Mouse (Mus musculus): Measurements from ENCODE around the gene Catsperg1. TPM values are rescaled to one million over a fixed set of nuclear protein-coding genes. Genes with fewer than 3 reads are reported as not detected.

The Catsperg1 gene
- polyA plus RNA-seq, 1 experiment from 2014 or later, result 0.53 TPM

DNA sequence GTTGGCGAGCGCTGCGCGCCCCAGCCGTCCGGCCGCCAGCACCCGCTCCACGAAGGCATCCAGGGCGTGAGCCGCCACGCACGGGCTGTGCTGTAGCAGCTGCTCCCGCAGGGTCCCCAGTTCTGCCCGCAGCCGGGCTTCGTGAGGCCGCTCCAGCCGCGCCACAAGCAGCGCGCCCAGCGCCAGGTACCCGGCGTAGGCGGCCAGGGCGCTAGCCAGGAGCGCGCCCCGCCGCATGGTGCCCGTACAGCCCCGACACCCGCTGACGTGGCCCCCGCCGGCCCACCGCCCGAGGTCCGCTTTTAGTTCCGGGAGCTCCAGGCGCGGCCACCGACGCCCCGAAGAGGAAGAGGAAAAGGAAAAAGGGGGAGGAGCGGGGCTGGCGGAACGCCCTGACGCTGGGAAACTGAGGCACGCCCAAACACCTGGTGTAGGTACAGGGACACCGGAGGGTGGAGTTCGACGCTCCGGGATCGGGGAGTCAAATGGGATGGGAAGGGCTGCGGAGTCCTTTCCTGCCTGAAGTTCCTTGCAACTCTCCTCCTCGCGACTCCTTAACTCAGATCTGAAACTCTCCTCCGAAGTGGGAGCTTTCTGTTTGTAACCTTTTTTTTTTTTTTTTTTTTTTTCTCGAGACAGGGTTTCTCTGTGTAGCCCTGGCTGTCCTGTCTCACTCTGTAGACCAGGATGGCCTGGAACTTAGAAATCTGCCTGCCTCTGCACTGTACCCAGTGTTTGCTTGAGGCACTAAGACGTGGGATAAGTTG, 18.6 kb upstream of the Catsperg1 start, which contains the start of gene Kcnk6:
Gene Kcnk6, minus strand, starts transcription at position 269 of the 767 bp plus-strand sequence.
- peak within 1 kb of the TSS; percentile 95 for H3K4me2 ChIP-seq (ENCODE audit: low read length)
- H3K27ac ChIP-seq, result peak within 1 kb of the TSS; percentile 19; the same call in 1 of the 2 replicates
- H3K9me3 ChIP-seq (replicated peaks; ENCODE audit: low read length), result no peaks in the 10 kb centered on the region
- DNase-seq (ENCODE audit: low spot score) (no peak), ATAC-seq (replicated peaks; ENCODE audit: low FRiP score, low read depth) (peak; percentile 31; the same call in 1 of the 2 replicates)
- WGBS, result 2% methylated on average over 55 of the region's 62 CpGs
- peak within 1 kb of the TSS; percentile 68 for H3K9ac ChIP-seq (ENCODE audit: low read depth, low read length)
- no peak for TF ChIP-seq CTCF (IDR thresholded peaks at IDR 0.05; ENCODE audit: low read depth)
- no peaks in the 10 kb centered on the region for H3K36me3 ChIP-seq (ENCODE audit: insufficient read depth, low read length)
- peak within 1 kb of the TSS; percentile 53 for H3K4me3 ChIP-seq (replicated peaks; ENCODE audit: low read depth, low read length)
- peaks cover 4% of the 10 kb centered on the region; the same call in 1 of the 2 replicates for H3K4me1 ChIP-seq (replicated peaks; ENCODE audit: insufficient read depth, low read length)
- H3K27me3 ChIP-seq (ENCODE audit: insufficient read depth, low read length), result 0 out of 2 replicates have a peak, but pooled peaks cover 3% of the 10 kb centered on the region

DNA sequence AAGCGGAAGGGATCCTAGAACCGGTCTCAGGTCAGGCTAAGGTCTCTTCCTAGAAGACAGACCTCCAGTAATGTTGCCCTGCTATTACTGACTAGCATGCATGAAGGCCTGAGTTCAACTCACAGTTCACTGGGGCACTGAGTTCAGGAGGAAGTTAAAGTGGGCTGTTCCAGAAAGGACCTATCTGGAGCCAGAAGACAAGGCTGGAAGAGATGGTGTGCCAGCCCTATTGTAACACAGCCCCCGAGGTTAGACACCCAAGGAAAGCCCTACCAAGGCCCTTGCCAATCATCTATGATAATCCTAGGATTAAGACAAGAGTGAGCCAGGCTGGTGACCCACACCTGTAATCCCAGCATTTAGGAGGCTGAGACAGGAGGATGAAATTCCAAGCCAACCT, 17.7 kb upstream of the Catsperg1 start:
- no peak for DNase-seq (ENCODE audit: low spot score)
- Histone ChIP-seq H3K27ac (no peak overlapping the region), H3K4me1 (replicated peaks; ENCODE audit: insufficient read depth, low read length) (peaks cover 4% of the 10 kb centered on the region; the same call in 1 of the 2 replicates), H3K9ac (ENCODE audit: low read depth, low read length) (no peak overlapping the region), H3K36me3 (ENCODE audit: insufficient read depth, low read length) (no peaks in the 10 kb centered on the region), H3K4me3 (replicated peaks; ENCODE audit: low read depth, low read length) (peak overlapping the region; percentile 53; the same call in 1 of the 2 replicates), H3K9me3 (replicated peaks; ENCODE audit: low read length) (no peaks in the 10 kb centered on the region), H3K27me3 (ENCODE audit: insufficient read depth, low read length) (0 out of 2 replicates have a peak, but pooled peaks cover 3% of the 10 kb centered on the region), H3K4me2 (ENCODE audit: low read length) (peak overlapping the region; percentile 95)
- WGBS, result 74% methylated on average over 3 of the region's 3 CpGs
- TF ChIP-seq CTCF (IDR thresholded peaks at IDR 0.05; ENCODE audit: low read depth), result no peak
- ATAC-seq (replicated peaks; ENCODE audit: low FRiP score, low read depth), result no peak

DNA sequence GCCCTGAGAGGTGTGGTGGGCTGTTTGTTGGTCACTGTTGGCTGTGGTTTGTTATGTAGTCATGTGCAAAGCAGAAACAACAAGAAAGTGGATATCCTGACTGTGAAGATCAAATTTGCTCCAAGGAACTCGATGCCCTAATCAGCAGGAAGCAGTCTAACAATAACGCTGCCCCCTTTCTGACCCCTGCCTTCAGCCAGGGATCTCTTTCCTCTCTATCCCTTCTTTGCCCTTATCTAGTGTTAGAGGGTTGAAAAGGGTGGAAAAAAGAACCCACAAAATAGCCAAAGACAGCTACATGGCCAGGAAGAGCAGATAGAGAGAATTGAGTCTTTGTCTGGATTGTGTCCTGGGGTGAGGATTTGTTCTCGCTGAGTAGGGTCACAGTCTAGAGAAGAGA, 16.7 kb upstream of the Catsperg1 start:
- Histone ChIP-seq H3K4me1 (replicated peaks; ENCODE audit: insufficient read depth, low read length) (peaks cover 4% of the 10 kb centered on the region; the same call in 1 of the 2 replicates), H3K27ac (no peak overlapping the region), H3K9ac (ENCODE audit: low read depth, low read length) (no peak overlapping the region), H3K36me3 (ENCODE audit: insufficient read depth, low read length) (no peaks in the 10 kb centered on the region), H3K27me3 (ENCODE audit: insufficient read depth, low read length) (0 out of 2 replicates have a peak, but pooled peaks cover 3% of the 10 kb centered on the region), H3K4me3 (replicated peaks; ENCODE audit: low read depth, low read length) (no peak overlapping the region), H3K9me3 (replicated peaks; ENCODE audit: low read length) (no peaks in the 10 kb centered on the region), H3K4me2 (ENCODE audit: low read length) (no peak overlapping the region)
- WGBS, result 34% methylated on average over 3 of the region's 3 CpGs
- ATAC-seq (replicated peaks; ENCODE audit: low FRiP score, low read depth) (no peak), DNase-seq (ENCODE audit: low spot score) (no peak)
- TF ChIP-seq CTCF (IDR thresholded peaks at IDR 0.05; ENCODE audit: low read depth), result no peak

DNA sequence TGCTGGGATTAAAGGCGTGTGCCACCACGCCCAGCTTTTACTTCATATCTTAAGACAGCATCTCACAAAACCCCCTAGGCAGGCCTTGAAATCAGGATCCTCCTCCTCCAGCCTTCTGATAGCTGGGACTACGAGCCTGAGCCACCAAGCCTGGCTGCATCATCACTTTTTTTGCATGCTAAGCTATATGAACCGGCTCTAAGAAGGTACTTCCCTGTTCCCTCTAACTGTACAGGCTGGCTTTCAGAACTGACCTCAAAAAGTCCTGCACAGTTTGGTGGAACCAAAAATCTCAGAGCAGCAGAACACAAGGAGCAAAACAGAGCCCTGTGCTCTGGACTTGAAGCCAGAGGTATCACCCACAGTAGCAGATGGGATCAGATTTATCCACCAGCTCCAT, 14.4 kb upstream of the Catsperg1 start:
- Histone ChIP-seq H3K4me1 (replicated peaks; ENCODE audit: insufficient read depth, low read length) (peaks cover 4% of the 10 kb centered on the region; the same call in 1 of the 2 replicates), H3K27ac (no peak overlapping the region), H3K36me3 (ENCODE audit: insufficient read depth, low read length) (no peaks in the 10 kb centered on the region), H3K27me3 (ENCODE audit: insufficient read depth, low read length) (0 out of 2 replicates have a peak, but pooled peaks cover 3% of the 10 kb centered on the region), H3K4me2 (ENCODE audit: low read length) (no peak overlapping the region), H3K4me3 (replicated peaks; ENCODE audit: low read depth, low read length) (no peak overlapping the region), H3K9me3 (replicated peaks; ENCODE audit: low read length) (no peaks in the 10 kb centered on the region), H3K9ac (ENCODE audit: low read depth, low read length) (no peak overlapping the region)
- WGBS, result 85% methylated on average over 4 of the region's 4 CpGs
- DNase-seq (ENCODE audit: low spot score), result no peak
- TF ChIP-seq CTCF (IDR thresholded peaks at IDR 0.05; ENCODE audit: low read depth), result no peak
- ATAC-seq (replicated peaks; ENCODE audit: low FRiP score, low read depth), result no peak

DNA sequence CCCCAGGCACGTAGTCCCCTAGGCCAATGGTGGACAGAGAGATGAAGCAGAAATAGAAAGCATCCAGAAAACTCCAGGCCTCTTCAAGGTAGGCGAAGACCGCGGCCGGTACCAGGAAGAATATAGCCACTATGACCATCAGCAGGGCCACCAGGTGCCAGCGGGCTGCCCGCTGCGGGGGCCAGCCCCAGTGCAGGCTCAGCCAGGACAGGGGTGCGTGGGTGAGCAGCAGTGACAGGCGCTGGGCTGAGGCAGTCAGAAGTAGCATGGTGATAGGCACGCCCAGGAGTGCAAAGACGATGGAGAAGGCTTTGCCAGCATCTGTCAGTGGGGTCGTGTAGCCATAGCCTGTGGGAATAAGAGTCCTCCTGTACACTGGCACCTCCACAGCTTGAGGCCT, 11.7 kb upstream of the Catsperg1 start:
- DNase-seq (ENCODE audit: low spot score) (no peak), ATAC-seq (replicated peaks; ENCODE audit: low FRiP score, low read depth) (no peak)
- H3K36me3 ChIP-seq (ENCODE audit: insufficient read depth, low read length), result no peaks in the 10 kb centered on the region
- H3K27ac ChIP-seq, result no peak overlapping the region
- H3K4me2 ChIP-seq (ENCODE audit: low read length), result no peak overlapping the region
- no peaks in the 10 kb centered on the region for H3K27me3 ChIP-seq (ENCODE audit: insufficient read depth, low read length)
- 73% methylated on average over 13 of the region's 13 CpGs for WGBS
- no peak for TF ChIP-seq CTCF (IDR thresholded peaks at IDR 0.05; ENCODE audit: low read depth)
- no peaks in the 10 kb centered on the region for H3K4me1 ChIP-seq (replicated peaks; ENCODE audit: insufficient read depth, low read length)
- H3K9ac ChIP-seq (ENCODE audit: low read depth, low read length), result no peak overlapping the region
- H3K4me3 ChIP-seq (replicated peaks; ENCODE audit: low read depth, low read length), result no peak overlapping the region
- 0 out of 2 replicates have a peak, but pooled peaks cover under 1% of the 10 kb centered on the region for H3K9me3 ChIP-seq (replicated peaks; ENCODE audit: low read length)

DNA sequence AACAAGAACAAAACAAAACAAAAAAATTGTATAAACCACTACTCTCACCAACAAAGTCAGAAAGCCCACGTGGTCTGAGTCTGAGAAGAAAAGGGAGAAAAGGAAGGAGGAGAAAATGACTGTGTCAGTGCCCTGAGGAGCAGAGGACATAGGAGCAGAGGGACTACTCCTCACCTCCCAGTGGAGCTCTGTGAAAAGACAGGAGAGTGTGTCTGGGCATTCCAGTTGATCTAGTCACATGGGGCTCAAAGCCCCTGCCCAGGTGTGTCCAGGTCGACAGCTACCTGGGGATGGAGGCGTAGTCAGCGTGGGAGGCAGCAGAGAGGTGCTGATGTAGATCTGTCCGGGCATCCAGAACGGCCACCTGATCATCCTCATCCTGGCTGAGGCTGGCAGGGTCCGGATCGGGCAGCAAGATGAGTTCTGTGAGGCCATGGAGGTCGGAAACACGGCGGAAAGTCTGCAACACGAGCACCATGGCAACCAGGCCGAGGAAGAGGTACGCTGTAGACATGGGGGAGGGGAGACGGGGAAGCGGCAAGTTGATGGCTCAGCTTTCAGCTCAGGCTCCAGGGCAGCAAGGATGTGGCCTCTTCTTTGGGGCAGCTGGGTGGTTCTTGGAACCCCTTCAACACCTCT, 11.0 kb upstream of the Catsperg1 start:
- DNase-seq (ENCODE audit: low spot score), result no peak
- H3K4me2 ChIP-seq (ENCODE audit: low read length), result peak overlapping the region; percentile 10; the same call in 1 of the 2 replicates

More for the DNA sequence above, 11.0 kb upstream of the Catsperg1 start:
- ATAC-seq (replicated peaks; ENCODE audit: low FRiP score, low read depth), result 0 out of 2 replicates have a peak, but pooled peaks have one; percentile 49
- Histone ChIP-seq H3K27me3 (ENCODE audit: insufficient read depth, low read length) (no peaks in the 10 kb centered on the region), H3K9me3 (replicated peaks; ENCODE audit: low read length) (peaks cover 7% of the 10 kb centered on the region; the same call in 1 of the 2 replicates), H3K27ac (no peak overlapping the region), H3K36me3 (ENCODE audit: insufficient read depth, low read length) (no peaks in the 10 kb centered on the region), H3K4me3 (replicated peaks; ENCODE audit: low read depth, low read length) (no peak overlapping the region), H3K9ac (ENCODE audit: low read depth, low read length) (0 out of 2 replicates have a peak overlapping the region, but pooled peaks have one; percentile 13), H3K4me1 (replicated peaks; ENCODE audit: insufficient read depth, low read length) (no peaks in the 10 kb centered on the region)
- no peak for TF ChIP-seq CTCF (IDR thresholded peaks at IDR 0.05; ENCODE audit: low read depth)
- 14% methylated on average over 16 of the region's 16 CpGs for WGBS

Measured in kidney, postnatal 0 days (tissue).